Mouse (Mus musculus): ENCODE measurements at regions not wholly inside any gene's neighbourhood (a gene's known extent, or its start where the extent isn't known, plus 50 kb on each side); places are given as distances from the start of the nearest gene placed in this dataset.

DNA sequence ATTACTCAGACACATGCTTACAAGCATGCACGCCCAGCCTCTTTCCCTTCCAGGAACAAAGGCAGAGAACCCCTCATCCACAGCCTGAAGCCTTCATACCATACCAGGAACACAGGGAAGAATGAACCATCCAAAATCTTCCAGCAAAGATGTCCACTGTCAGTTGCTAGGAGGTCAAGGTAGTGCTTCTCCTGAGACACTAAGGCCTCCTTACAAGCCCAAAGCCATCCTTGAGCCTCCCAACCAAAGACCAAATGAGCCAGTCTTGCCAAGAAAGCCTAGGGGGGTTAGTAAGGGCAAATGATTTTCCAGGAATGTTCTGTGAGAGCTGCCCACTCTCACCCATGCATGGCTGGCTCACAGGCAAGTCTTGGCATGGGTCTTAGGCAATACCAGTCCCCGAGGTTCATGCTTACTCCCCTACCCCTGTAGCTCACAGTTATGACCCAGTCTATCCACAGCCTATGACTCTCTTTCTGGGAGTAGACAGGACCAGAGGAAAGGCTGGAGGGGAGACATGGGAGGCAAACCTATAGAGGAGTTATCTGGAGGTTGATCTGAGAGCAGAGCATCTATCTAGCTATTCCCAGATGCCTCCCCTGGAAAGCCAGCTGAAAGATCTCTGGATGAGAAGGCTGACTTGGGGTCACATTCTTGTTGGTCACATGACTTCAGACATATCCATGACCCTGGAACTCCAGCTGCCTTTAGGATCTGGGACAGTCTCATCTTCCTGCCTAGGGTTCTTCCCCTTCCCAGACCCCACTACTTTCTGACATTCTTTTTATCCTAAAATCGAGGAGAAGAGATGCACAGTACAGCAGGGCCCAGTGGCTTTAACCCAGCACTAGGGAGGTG, 112.4 kb downstream of the Zfp36l2 start:
- no peak for TF ChIP-seq CTCF (IDR thresholded peaks at IDR 0.05; ENCODE audit: borderline replicate concordance, insufficient read depth, low read depth, low read length)
- TF ChIP-seq POLR2A (IDR thresholded peaks at IDR 0.05; ENCODE audit: borderline replicate concordance, insufficient read depth, low read length): no peak

Measured in cerebellum, adult 2 months (tissue).